Mouse (Mus musculus) C2C12 (cell line): ENCODE measurements around the gene Tbc1d8. TPM values are rescaled to one million over a fixed set of nuclear protein-coding genes. Genes with fewer than 3 reads are reported as not detected.

Source experiments
- H3K27me3 ChIP-seq: one replicate; pipeline ENCODE4 v1.6.1; 2011; ENCODE audit not compliant: control insufficient read depth, insufficient read depth, insufficient read length
- H3K36me3 ChIP-seq: one replicate; pipeline ENCODE4 v1.6.1; 2011; ENCODE audit not compliant: control insufficient read depth, insufficient read depth
- H3K4me3 ChIP-seq: one replicate; pipeline ENCODE4 v1.5.1; 2011; ENCODE audit warnings: mild to moderate bottlenecking, control low read depth; ENCODE audit not compliant: poor library complexity, insufficient read depth, severe bottlenecking
- H3K79me2 ChIP-seq: one replicate; pipeline ENCODE4 v1.6.1; 2011; ENCODE audit not compliant: control insufficient read depth, insufficient read depth
- H3K79me3 ChIP-seq: one replicate; pipeline ENCODE4 v1.6.1; 2011; ENCODE audit warnings: low read depth, control low read depth
- H3ac ChIP-seq: one replicate; pipeline ENCODE3; 2011; ENCODE audit warnings: low read depth; ENCODE audit not compliant: control insufficient read depth, insufficient read length
- CEBPB ChIP-seq: IDR thresholded peaks from one replicate; pipeline ENCODE4 v1.6.1; 2011; ENCODE audit warnings: low read depth, mild to moderate bottlenecking, control low read depth, moderate library complexity
- CTCF ChIP-seq: IDR thresholded peaks from one replicate; pipeline ENCODE4 v1.5.1; 2011; ENCODE audit not compliant: control insufficient read depth, insufficient read depth, insufficient read length
- FOSL1 ChIP-seq: IDR thresholded peaks from one replicate; pipeline ENCODE4 v1.8.0; 2011; ENCODE audit warnings: mild to moderate bottlenecking, low read length; ENCODE audit not compliant: poor library complexity, insufficient read depth, severe bottlenecking
- MAX ChIP-seq: IDR thresholded peaks from one replicate; pipeline ENCODE4 v1.6.1; 2011; ENCODE audit warnings: mild to moderate bottlenecking, control low read depth
- MYOD1 ChIP-seq: IDR thresholded peaks from one replicate; pipeline ENCODE4 v1.6.1; 2011; ENCODE audit warnings: low read depth; ENCODE audit not compliant: control insufficient read depth, insufficient read length
- MYOG ChIP-seq: IDR thresholded peaks from one replicate; pipeline ENCODE4 v1.6.1; 2011; ENCODE audit not compliant: control insufficient read depth, insufficient read length; ENCODE audit errors: extremely low read depth
- USF1 ChIP-seq: IDR thresholded peaks from one replicate; pipeline ENCODE4 v1.6.1; 2011; ENCODE audit warnings: low read depth, mild to moderate bottlenecking, control low read depth, moderate library complexity
- polyA plus RNA-seq: library from polyadenylated mRNA; unstranded; fragments of >200 nt; fragmentation: generic; extraction: Trizol; gene quantifications from one replicate; pipeline ENCODE4 v1.2.1, GENCODE M21; 2012; ENCODE audit warnings: missing spikeins

Gene Tbc1d8
- polyA plus RNA-seq, 1 experiment, result 0.43 TPM

GRCm38 (mm10) chr1:39410085-39410821 lies 68.3 kb downstream of the Tbc1d8 start:
- TF ChIP-seq MYOD1, result no peak
- no peak for TF ChIP-seq USF1
- TF ChIP-seq CEBPB, result no peak
- TF ChIP-seq FOSL1, result no peak
- TF ChIP-seq MAX, result no peak
- no peak for TF ChIP-seq CTCF
- no peak for TF ChIP-seq MYOG

GRCm38 (mm10) chr1:39408668-39409067 lies 69.9 kb downstream of the Tbc1d8 start:
- Histone ChIP-seq H3K79me3 (no peaks in the 10 kb centered on the region), H3K79me2 (no peaks in the 10 kb centered on the region), H3K4me3 (no peak overlapping the region), H3K36me3 (no peaks in the 10 kb centered on the region), H3K27me3 (peaks cover 31% of the 10 kb centered on the region), H3ac (no peak overlapping the region)
- TF ChIP-seq MYOD1, result no peak
- no peak for TF ChIP-seq FOSL1
- no peak for TF ChIP-seq MAX
- no peak for TF ChIP-seq CEBPB
- TF ChIP-seq USF1, result no peak
- no peak for TF ChIP-seq MYOG
- no peak for TF ChIP-seq CTCF

More at GRCm38 (mm10) chr1:39410085-39410821, 68.3 kb downstream of the Tbc1d8 start:
- no peak overlapping the region for H3ac ChIP-seq
- peaks cover 27% of the 10 kb centered on the region for H3K27me3 ChIP-seq
- H3K36me3 ChIP-seq, result no peaks in the 10 kb centered on the region
- no peaks in the 10 kb centered on the region for H3K79me3 ChIP-seq
- no peaks in the 10 kb centered on the region for H3K79me2 ChIP-seq
- no peak overlapping the region for H3K4me3 ChIP-seq

- no peak overlapping the region for H3K4me3 ChIP-seq
- H3ac ChIP-seq, result no peak overlapping the region
- TF ChIP-seq USF1 (no peak), MYOD1 (no peak), CTCF (no peak), MAX (no peak), FOSL1 (no peak)
- H3K36me3 ChIP-seq, result no peaks in the 10 kb centered on the region
- peaks cover 33% of the 10 kb centered on the region for H3K27me3 ChIP-seq
- H3K79me2 ChIP-seq, result no peaks in the 10 kb centered on the region
- no peaks in the 10 kb centered on the region for H3K79me3 ChIP-seq
These were observed 70.4 kb downstream of the Tbc1d8 start for GRCm38 (mm10) chr1:39408123-39408522.

GRCm38 (mm10) chr1:39407108-39407507 lies 71.4 kb downstream of the Tbc1d8 start:
- no peaks in the 10 kb centered on the region for H3K79me2 ChIP-seq
- H3ac ChIP-seq, result no peak overlapping the region
- TF ChIP-seq CTCF (no peak), CEBPB (no peak), MYOG (no peak), USF1 (no peak), MAX (no peak), MYOD1 (no peak), FOSL1 (no peak)
- H3K4me3 ChIP-seq, result no peak overlapping the region
- no peaks in the 10 kb centered on the region for H3K79me3 ChIP-seq
- peaks cover 37% of the 10 kb centered on the region for H3K27me3 ChIP-seq
- H3K36me3 ChIP-seq, result no peaks in the 10 kb centered on the region

GRCm38 (mm10) chr1:39400173-39400572 lies 78.4 kb downstream of the Tbc1d8 start:
- H3K4me3 ChIP-seq, result no peak overlapping the region
- H3ac ChIP-seq, result no peak overlapping the region
- peaks cover 23% of the 10 kb centered on the region for H3K27me3 ChIP-seq
- H3K79me3 ChIP-seq, result no peaks in the 10 kb centered on the region
- TF ChIP-seq CEBPB (no peak), CTCF (no peak), MYOG (no peak), USF1 (no peak), MAX (no peak), FOSL1 (no peak), MYOD1 (no peak)
- H3K36me3 ChIP-seq, result no peaks in the 10 kb centered on the region
- no peaks in the 10 kb centered on the region for H3K79me2 ChIP-seq

GRCm38 (mm10) chr1:39399228-39399627 lies 79.3 kb downstream of the Tbc1d8 start:
- Histone ChIP-seq H3K27me3 (peaks cover 23% of the 10 kb centered on the region), H3K4me3 (no peak overlapping the region), H3ac (no peak overlapping the region), H3K79me3 (no peaks in the 10 kb centered on the region), H3K36me3 (no peaks in the 10 kb centered on the region), H3K79me2 (no peaks in the 10 kb centered on the region)
- no peak for TF ChIP-seq FOSL1
- TF ChIP-seq USF1, result no peak
- no peak for TF ChIP-seq MYOD1
- TF ChIP-seq MYOG, result no peak
- no peak for TF ChIP-seq CTCF
- no peak for TF ChIP-seq MAX
- TF ChIP-seq CEBPB, result no peak
